Mouse (Mus musculus) limb, embryonic 11.5 days (tissue): ENCODE measurements around the gene Cldn10. TPM values are rescaled to one million over a fixed set of nuclear protein-coding genes. Genes with fewer than 3 reads are reported as not detected.

Source experiments
- ATAC-seq: fragments of 200-750 bp; cut with Nextera tagmentation; 2 replicates; pipeline ENCODE4 v1.8.0; 2017; ENCODE audit warnings: low read depth; ENCODE audit not compliant: insufficient number of reproducible peaks, low FRiP score, low TSS enrichment
- DNase-seq: peaks from one replicate; pipeline ENCODE4 v3.0.0-alpha.2; 2015; ENCODE audit warnings: low spot score
- H3K27ac ChIP-seq: fragments of 300-500 bp; sonication (generic); replicated peaks from 2 replicates; pipeline ENCODE4 v1.5.1; 2014; ENCODE audit warnings: low read depth, mild to moderate bottlenecking, low read length
- H3K27me3 ChIP-seq: fragments of 300-500 bp; sonication (generic); 2 replicates; pipeline ENCODE4 v1.6.1; 2014; ENCODE audit warnings: mild to moderate bottlenecking, low read length, mixed read lengths; ENCODE audit not compliant: control insufficient read depth, insufficient read depth
- H3K36me3 ChIP-seq: fragments of 300-500 bp; sonication (generic); 2 replicates; pipeline ENCODE4 v1.6.1; 2014; ENCODE audit warnings: mild to moderate bottlenecking, low read length, moderate library complexity, mixed read lengths; ENCODE audit not compliant: control insufficient read depth, insufficient read depth
- H3K4me1 ChIP-seq: fragments of 300-500 bp; sonication (generic); 2 replicates; pipeline ENCODE4 v1.6.1; 2014; ENCODE audit warnings: low read length, mixed read lengths; ENCODE audit not compliant: control insufficient read depth, insufficient read depth
- H3K4me2 ChIP-seq: fragments of 300-500 bp; sonication (generic); 2 replicates; pipeline ENCODE4 v1.6.1; 2014; ENCODE audit warnings: low read depth, mild to moderate bottlenecking, moderate library complexity; ENCODE audit not compliant: severe bottlenecking
- H3K4me3 ChIP-seq: fragments of 300-500 bp; sonication (generic); 2 replicates; pipeline ENCODE4 v1.5.1; 2014; ENCODE audit warnings: low read depth, low read length
- H3K9ac ChIP-seq: fragments of 300-500 bp; sonication (generic); 2 replicates; pipeline ENCODE4 v1.6.1; 2014; ENCODE audit warnings: mild to moderate bottlenecking, low read length
- H3K9me3 ChIP-seq: fragments of 300-500 bp; sonication (generic); 2 replicates; pipeline ENCODE4 v1.6.1; 2016; ENCODE audit warnings: low read length; ENCODE audit not compliant: control insufficient read depth
- WGBS: fragments of 180-500 bp; shearing (Covaris S2); extraction: QIAGEN DNeasy Blood & Tissue Kit; methylation state at CpG from one replicate; pipeline ENCODE4 v1.1.7; 2014; 5-methylcytosine and 5-hydroxymethylcytosine counted together
- polyA plus RNA-seq: library from polyadenylated mRNA; unstranded; fragments of >200 nt; fragmentation: Nextera tagmentation; extraction: Ambion mirVana; gene quantifications from 2 replicates; pipeline ENCODE4 v1.2.1, GENCODE M21; 2014

The Cldn10 gene
- polyA plus RNA-seq, 1 experiment from 2014 or later: 1.2 TPM

GRCm38 (mm10) chr14:118880696-118881095 is 93.0 kb downstream of the Cldn10 start:
- no peaks in the 10 kb centered on the region for H3K9me3 ChIP-seq
- no peak overlapping the region for H3K4me3 ChIP-seq
- H3K36me3 ChIP-seq: peaks cover 20% of the 10 kb centered on the region
- DNase-seq: no peak
- H3K4me2 ChIP-seq: no peak overlapping the region
- no peak overlapping the region for H3K27ac ChIP-seq
- H3K27me3 ChIP-seq: no peaks in the 10 kb centered on the region
- no peak for ATAC-seq
- WGBS: 83% methylated on average over 10 of the region's 10 CpGs
- H3K9ac ChIP-seq: no peak overlapping the region
- peaks cover 12% of the 10 kb centered on the region for H3K4me1 ChIP-seq

GRCm38 (mm10) chr14:118883344-118884249 is 95.9 kb downstream of the Cldn10 start:
- DNase-seq (no peak), ATAC-seq (no peak)
- Histone ChIP-seq H3K27ac (no peak overlapping the region), H3K4me1 (no peaks in the 10 kb centered on the region), H3K36me3 (peaks cover 23% of the 10 kb centered on the region), H3K9me3 (no peaks in the 10 kb centered on the region), H3K4me3 (no peak overlapping the region), H3K27me3 (no peaks in the 10 kb centered on the region), H3K9ac (no peak overlapping the region), H3K4me2 (no peak overlapping the region)
- WGBS: 87% methylated on average over 18 of the region's 18 CpGs

DNA sequence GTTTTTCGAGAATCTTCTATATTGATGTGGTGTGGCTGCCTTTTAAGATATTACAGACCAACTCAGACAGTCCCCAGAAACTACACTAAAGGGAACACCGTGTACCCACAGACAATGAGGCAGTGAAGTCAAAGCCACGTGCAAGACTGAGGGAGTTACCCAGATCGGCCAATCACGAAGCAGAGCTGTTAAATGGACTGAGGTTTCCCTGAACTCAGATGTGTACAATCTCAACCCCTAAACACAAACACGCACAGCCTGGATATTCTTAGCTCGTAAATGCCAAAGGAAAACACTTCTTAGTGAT is 96.5 kb downstream of the Cldn10 start:
- Histone ChIP-seq H3K36me3 (peaks cover 21% of the 10 kb centered on the region), H3K9me3 (no peaks in the 10 kb centered on the region), H3K9ac (no peak overlapping the region), H3K4me2 (no peak overlapping the region), H3K4me1 (no peaks in the 10 kb centered on the region), H3K4me3 (no peak overlapping the region), H3K27me3 (no peaks in the 10 kb centered on the region), H3K27ac (no peak overlapping the region)
- ATAC-seq: no peak
- 87% methylated on average over 7 of the region's 7 CpGs for WGBS
- no peak for DNase-seq

DNA sequence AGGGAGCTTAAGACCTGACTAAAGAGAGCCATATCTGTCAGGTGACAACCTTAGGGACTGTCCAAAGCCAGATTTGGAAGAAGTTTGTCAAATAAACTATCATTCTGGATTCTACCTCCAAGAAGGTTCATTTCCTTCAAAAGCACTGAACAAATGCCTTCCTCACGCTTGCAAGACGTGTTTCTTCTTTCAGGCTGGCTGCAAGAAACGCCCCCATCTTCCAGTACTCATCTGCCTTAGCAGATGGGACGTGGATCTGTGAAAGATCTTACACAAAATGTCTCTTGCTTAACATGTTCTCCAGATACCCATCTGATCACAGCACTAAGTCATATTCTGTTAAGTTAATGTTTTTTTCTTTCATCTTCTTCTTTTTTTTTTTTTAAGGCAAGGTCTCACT is 102.4 kb downstream of the Cldn10 start:
- H3K4me1 ChIP-seq: no peaks in the 10 kb centered on the region
- no peaks in the 10 kb centered on the region for H3K9me3 ChIP-seq
- no peak overlapping the region for H3K4me2 ChIP-seq
- ATAC-seq (no peak), DNase-seq (no peak)
- no peak overlapping the region for H3K27ac ChIP-seq
- no peaks in the 10 kb centered on the region for H3K27me3 ChIP-seq
- H3K36me3 ChIP-seq: peaks cover 8% of the 10 kb centered on the region
- no peak overlapping the region for H3K4me3 ChIP-seq
- no peak overlapping the region for H3K9ac ChIP-seq
- 86% methylated on average over 4 of the region's 4 CpGs for WGBS

GRCm38 (mm10) chr14:118895228-118895627 is 107.5 kb downstream of the Cldn10 start:
- ATAC-seq (no peak), DNase-seq (no peak)
- Histone ChIP-seq H3K9ac (no peak overlapping the region), H3K4me1 (no peaks in the 10 kb centered on the region), H3K36me3 (peaks cover 3% of the 10 kb centered on the region; the same call in 1 of the 2 replicates), H3K27ac (no peak overlapping the region), H3K4me3 (no peak overlapping the region), H3K9me3 (no peaks in the 10 kb centered on the region), H3K4me2 (no peak overlapping the region), H3K27me3 (no peaks in the 10 kb centered on the region)
- WGBS: 94% methylated on average over 7 of the region's 7 CpGs

DNA sequence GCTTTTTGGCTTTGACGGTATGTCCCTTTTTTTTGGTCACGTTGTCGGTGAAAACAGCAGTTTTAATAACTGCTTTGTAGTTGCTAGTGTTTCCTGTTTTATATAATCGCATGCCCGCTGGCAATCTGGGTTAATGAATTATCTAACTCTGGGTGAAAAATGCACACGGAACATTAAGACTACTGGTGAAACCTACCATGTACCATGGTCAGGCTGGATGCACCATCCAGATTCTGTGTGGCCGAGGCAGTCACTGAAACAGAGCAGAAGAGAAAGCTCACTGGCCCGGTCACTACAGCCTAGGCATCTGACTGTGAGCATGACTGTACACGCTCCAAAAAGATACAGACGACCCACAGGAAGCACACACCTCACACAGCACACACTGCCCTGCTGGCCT is 107.9 kb downstream of the Cldn10 start:
- H3K4me2 ChIP-seq: no peak overlapping the region
- no peaks in the 10 kb centered on the region for H3K27me3 ChIP-seq
- H3K9ac ChIP-seq: no peak overlapping the region
- no peak for ATAC-seq
- H3K4me3 ChIP-seq: no peak overlapping the region
- peaks cover 3% of the 10 kb centered on the region; the same call in 1 of the 2 replicates for H3K36me3 ChIP-seq
- 87% methylated on average over 10 of the region's 10 CpGs for WGBS
- no peak for DNase-seq
- H3K9me3 ChIP-seq: no peaks in the 10 kb centered on the region
- H3K4me1 ChIP-seq: no peaks in the 10 kb centered on the region
- no peak overlapping the region for H3K27ac ChIP-seq

- Histone ChIP-seq H3K4me3 (no peak overlapping the region), H3K27ac (no peak overlapping the region), H3K4me1 (no peaks in the 10 kb centered on the region), H3K9ac (no peak overlapping the region), H3K9me3 (no peaks in the 10 kb centered on the region), H3K4me2 (no peak overlapping the region), H3K27me3 (no peaks in the 10 kb centered on the region), H3K36me3 (peaks cover 8% of the 10 kb centered on the region; the same call in 1 of the 2 replicates)
- DNase-seq (no peak), ATAC-seq (no peak)
- 86% methylated on average over 11 of the region's 11 CpGs for WGBS
Observed at GRCm38 (mm10) chr14:118899940-118900339, 112.2 kb downstream of the Cldn10 start.

GRCm38 (mm10) chr14:118900911-118901310 is 113.2 kb downstream of the Cldn10 start:
- Histone ChIP-seq H3K27me3 (no peaks in the 10 kb centered on the region), H3K9ac (no peak overlapping the region), H3K4me3 (no peak overlapping the region), H3K9me3 (no peaks in the 10 kb centered on the region), H3K4me2 (no peak overlapping the region), H3K27ac (no peak overlapping the region), H3K4me1 (no peaks in the 10 kb centered on the region), H3K36me3 (peaks cover 8% of the 10 kb centered on the region; the same call in 1 of the 2 replicates)
- ATAC-seq (no peak), DNase-seq (no peak)
- WGBS: 100% methylated on average over 1 of the region's 1 CpGs
